Mouse (Mus musculus) ES-E14 (cell line): Measurements from ENCODE around the gene Ptprm.

Source experiments
- CHD2 ChIP-seq: IDR thresholded peaks from 2 replicates; pipeline ENCODE4 v1.6.1; 2014; ENCODE audit warnings: mild to moderate bottlenecking, low read depth, low read length, inconsistent platforms
- ZC3H11A ChIP-seq: IDR thresholded peaks from 2 replicates; pipeline ENCODE4 v1.6.1; 2012; ENCODE audit warnings: low read depth, mild to moderate bottlenecking, inconsistent platforms, low read length, borderline replicate concordance

- no peak for TF ChIP-seq ZC3H11A
- TF ChIP-seq CHD2, result no peak
Observed at GRCm38 (mm10) chr17:66665791-66666190, 688.5 kb downstream of the Ptprm start.
